Mouse (Mus musculus) liver, embryonic 15.5 days (tissue): ENCODE data around the gene Fbp2. TPM values are rescaled to one million over a fixed set of nuclear protein-coding genes. Genes with fewer than 3 reads are reported as not detected.
"Not testable (repeated sequence)": the region's sequence is repeated elsewhere in the genome, so short reads cannot be mapped to it uniquely, and the experiment has no call there.

Source experiments
- ATAC-seq: fragments of 200-750 bp; cut with Nextera tagmentation; 2 replicates; pipeline ENCODE4 v1.8.0; 2017; ENCODE audit warnings: moderate number of reproducible peaks, mild to moderate bottlenecking, moderate library complexity; ENCODE audit not compliant: insufficient read depth
- H3K27ac ChIP-seq: fragments of 300-500 bp; sonication (generic); replicated peaks from 2 replicates; pipeline ENCODE4 v1.5.1; 2015; ENCODE audit warnings: mild to moderate bottlenecking, inconsistent platforms
- H3K27me3 ChIP-seq: fragments of 300-500 bp; sonication (generic); 2 replicates; pipeline ENCODE4 v1.6.1; 2015; ENCODE audit warnings: mild to moderate bottlenecking, inconsistent platforms
- H3K36me3 ChIP-seq: fragments of 300-500 bp; sonication (generic); replicated peaks from 2 replicates; pipeline ENCODE4 v1.6.1; 2015; ENCODE audit warnings: moderate library complexity, mild to moderate bottlenecking, inconsistent platforms
- H3K4me1 ChIP-seq: fragments of 300-500 bp; sonication (generic); replicated peaks from 2 replicates; pipeline ENCODE4 v1.6.1; 2015; ENCODE audit warnings: inconsistent platforms
- H3K4me2 ChIP-seq: fragments of 300-500 bp; sonication (generic); 2 replicates; pipeline ENCODE4 v1.6.1; 2015; ENCODE audit warnings: moderate library complexity, mild to moderate bottlenecking, inconsistent platforms
- H3K4me3 ChIP-seq: fragments of 300-500 bp; sonication (generic); replicated peaks from 2 replicates; pipeline ENCODE4 v1.5.1; 2015; ENCODE audit warnings: mild to moderate bottlenecking, inconsistent platforms
- H3K9ac ChIP-seq: fragments of 300-500 bp; sonication (generic); 2 replicates; pipeline ENCODE4 v1.6.1; 2015; ENCODE audit warnings: moderate library complexity, mild to moderate bottlenecking, inconsistent platforms
- H3K9me3 ChIP-seq: fragments of 300-500 bp; sonication (generic); replicated peaks from 2 replicates; pipeline ENCODE4 v1.6.1; 2016; ENCODE audit warnings: inconsistent platforms
- WGBS: fragments of 180-500 bp; shearing (Covaris S2); methylation state at CpG from one replicate; pipeline ENCODE4 v1.1.7; 2015; ENCODE audit warnings: mixed read lengths; ENCODE audit not compliant: insufficient replicate concordance; 5-methylcytosine and 5-hydroxymethylcytosine counted together
- polyA plus RNA-seq: library from polyadenylated mRNA; unstranded; fragments of >200 nt; fragmentation: Nextera tagmentation; extraction: Ambion mirVana; gene quantifications from 2 replicates; pipeline ENCODE4 v1.2.1, GENCODE M21; 2015

The Fbp2 gene
- polyA plus RNA-seq, 1 experiment from 2014 or later: 1.0 TPM

GRCm38 (mm10) chr13:62807981-62808380 is 50.2 kb downstream of the Fbp2 start:
- H3K27ac ChIP-seq, H3K9ac ChIP-seq, ATAC-seq, H3K4me2 ChIP-seq, H3K4me1 ChIP-seq, H3K4me3 ChIP-seq, H3K9me3 ChIP-seq, H3K36me3 ChIP-seq, H3K27me3 ChIP-seq: not testable (repeated sequence)
- 61% methylated on average over 6 of the region's 6 CpGs for WGBS

Other genes starting within 250 kb of the Fbp2 start
- 1.7 and 2.2 TPM in 2 replicates for gene 6720489N17Rik, start 234.2 kb downstream of the Fbp2 start, polyA plus RNA-seq
- 3.5 and 4.1 TPM in 2 replicates for gene Platr25, start 97.7 kb downstream of the Fbp2 start, polyA plus RNA-seq
- 0.81 and 0.93 TPM in 2 replicates for gene Gm5141, start 72.6 kb downstream of the Fbp2 start, polyA plus RNA-seq
- 43.1 and 93.2 TPM in 2 replicates for gene Fbp1, start 29.9 kb upstream of the Fbp2 start, polyA plus RNA-seq
- gene 2010111I01Rik, start 106.5 kb upstream of the Fbp2 start, polyA plus RNA-seq: 14.6 and 15.6 TPM in 2 replicates